Mouse (Mus musculus) C2C12 (cell line): ENCODE data around the gene Triml2. TPM values are rescaled to one million over a fixed set of nuclear protein-coding genes. Genes with fewer than 3 reads are reported as not detected.

Experiments used
- H3K27me3 ChIP-seq: one replicate; pipeline ENCODE4 v1.6.1; 2011; ENCODE audit not compliant: control insufficient read depth, insufficient read depth, insufficient read length
- H3K36me3 ChIP-seq: one replicate; pipeline ENCODE4 v1.6.1; 2011; ENCODE audit not compliant: control insufficient read depth, insufficient read depth
- H3K4me3 ChIP-seq: one replicate; pipeline ENCODE4 v1.5.1; 2011; ENCODE audit warnings: mild to moderate bottlenecking, control low read depth; ENCODE audit not compliant: poor library complexity, insufficient read depth, severe bottlenecking
- H3K79me2 ChIP-seq: one replicate; pipeline ENCODE4 v1.6.1; 2011; ENCODE audit not compliant: control insufficient read depth, insufficient read depth
- H3K79me3 ChIP-seq: one replicate; pipeline ENCODE4 v1.6.1; 2011; ENCODE audit warnings: low read depth, control low read depth
- H3ac ChIP-seq: one replicate; pipeline ENCODE3; 2011; ENCODE audit warnings: low read depth; ENCODE audit not compliant: control insufficient read depth, insufficient read length
- CEBPB ChIP-seq: IDR thresholded peaks from one replicate; pipeline ENCODE4 v1.6.1; 2011; ENCODE audit warnings: low read depth, mild to moderate bottlenecking, control low read depth, moderate library complexity
- CTCF ChIP-seq: IDR thresholded peaks from one replicate; pipeline ENCODE4 v1.5.1; 2011; ENCODE audit not compliant: control insufficient read depth, insufficient read depth, insufficient read length
- FOSL1 ChIP-seq: IDR thresholded peaks from one replicate; pipeline ENCODE4 v1.8.0; 2011; ENCODE audit warnings: mild to moderate bottlenecking, low read length; ENCODE audit not compliant: poor library complexity, insufficient read depth, severe bottlenecking
- MAX ChIP-seq: IDR thresholded peaks from one replicate; pipeline ENCODE4 v1.6.1; 2011; ENCODE audit warnings: mild to moderate bottlenecking, control low read depth
- MYOD1 ChIP-seq: IDR thresholded peaks from one replicate; pipeline ENCODE4 v1.6.1; 2011; ENCODE audit warnings: low read depth; ENCODE audit not compliant: control insufficient read depth, insufficient read length
- MYOG ChIP-seq: IDR thresholded peaks from one replicate; pipeline ENCODE4 v1.6.1; 2011; ENCODE audit not compliant: control insufficient read depth, insufficient read length; ENCODE audit errors: extremely low read depth
- USF1 ChIP-seq: IDR thresholded peaks from one replicate; pipeline ENCODE4 v1.6.1; 2011; ENCODE audit warnings: low read depth, mild to moderate bottlenecking, control low read depth, moderate library complexity
- long read RNA-seq, 2 experiments: library from polyadenylated mRNA; unstranded; transcript quantifications; one replicate each; pipeline ENCODE4 v2.0.0; 2019 to 2020
- polyA plus RNA-seq: library from polyadenylated mRNA; unstranded; fragments of >200 nt; fragmentation: generic; extraction: Trizol; gene quantifications from one replicate; pipeline ENCODE4 v1.2.1, GENCODE M21; 2012; ENCODE audit warnings: missing spikeins

The Triml2 gene
- not detected for polyA plus RNA-seq
- long read RNA-seq, experiment 1: 0 reads
- long read RNA-seq, experiment 2: 0 reads

DNA sequence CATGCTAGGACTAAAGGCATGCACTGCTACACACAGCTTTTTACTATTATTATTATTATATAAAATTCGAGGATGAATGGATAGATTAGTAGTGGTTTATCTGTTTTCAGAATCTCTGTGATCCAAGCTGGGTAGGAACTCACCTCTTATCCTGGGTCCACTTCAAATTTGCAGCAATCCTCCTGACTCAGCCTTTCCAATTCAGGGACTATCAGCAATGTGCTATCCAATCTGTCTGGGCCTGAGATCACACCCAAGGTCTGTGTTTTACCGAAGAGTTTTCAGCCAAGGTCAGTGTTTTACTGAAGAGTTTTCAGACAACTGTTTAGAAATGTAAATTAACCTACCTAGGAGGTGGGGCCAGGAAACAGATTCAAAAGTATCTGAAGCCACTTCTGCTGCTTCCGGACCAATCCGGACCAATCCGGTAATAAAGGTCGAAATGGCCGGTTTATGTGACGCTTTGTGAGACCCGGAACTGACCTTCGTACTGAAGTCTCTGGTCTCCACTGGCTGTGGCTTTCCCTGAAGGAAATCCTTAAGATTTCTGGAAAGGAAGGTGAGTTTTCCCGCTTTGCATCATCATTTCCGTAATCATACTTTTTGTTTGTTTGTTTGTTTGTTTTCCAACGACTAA is at the start of gene Triml2:
TSS of gene Triml2 (plus strand) at position 488 of the 637 bp plus-strand sequence.
- no peaks in the 10 kb centered on the region for H3K27me3 ChIP-seq
- no peak for TF ChIP-seq MYOG
- TF ChIP-seq FOSL1: no peak
- no peak for TF ChIP-seq MYOD1
- no peak for TF ChIP-seq CTCF
- TF ChIP-seq USF1: no peak
- no peak for TF ChIP-seq MAX
- no peak for TF ChIP-seq CEBPB
- no peaks in the 10 kb centered on the region for H3K36me3 ChIP-seq
- no peaks in the 10 kb centered on the region for H3K79me3 ChIP-seq
- H3K4me3 ChIP-seq: no peak within 1 kb of the TSS
- no peaks in the 10 kb centered on the region for H3K79me2 ChIP-seq
- H3ac ChIP-seq: no peak within 1 kb of the TSS

DNA sequence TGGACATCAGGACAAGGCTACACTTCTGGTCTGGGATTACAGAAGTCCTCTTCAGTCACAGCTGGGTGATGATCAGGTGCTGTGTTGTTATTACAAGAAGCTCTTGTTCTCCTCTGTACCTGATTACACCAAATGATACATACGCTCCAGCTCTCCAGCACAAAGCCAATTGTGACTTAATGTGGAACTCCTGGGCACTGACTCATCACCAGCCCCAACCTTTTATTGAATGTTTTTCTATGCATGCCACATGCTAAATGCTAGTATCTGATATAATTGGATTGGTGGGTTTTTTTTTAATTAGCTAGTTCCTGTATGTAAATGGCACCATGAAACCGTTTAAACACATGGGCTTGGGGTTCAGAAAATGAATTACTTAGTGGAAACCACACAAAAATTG is 39.0 kb upstream of the Triml2 start, which contains the start of gene Triml1:
TSS of gene Triml1 (minus strand) at position 101 of the 400 bp plus-strand sequence.
- H3K79me2 ChIP-seq: no peaks in the 10 kb centered on the region
- H3K27me3 ChIP-seq: no peaks in the 10 kb centered on the region
- H3K79me3 ChIP-seq: no peaks in the 10 kb centered on the region
- no peaks in the 10 kb centered on the region for H3K36me3 ChIP-seq
- H3K4me3 ChIP-seq: no peak within 1 kb of the TSS
- H3ac ChIP-seq: no peak within 1 kb of the TSS
- no peak for TF ChIP-seq MYOD1
- no peak for TF ChIP-seq CTCF
- no peak for TF ChIP-seq MYOG
- no peak for TF ChIP-seq FOSL1
- no peak for TF ChIP-seq CEBPB
- TF ChIP-seq MAX: no peak
- no peak for TF ChIP-seq USF1

GRCm38 (mm10) chr8:43149307-43149706 is 31.0 kb upstream of the Triml2 start:
- Histone ChIP-seq H3K4me3 (no peak overlapping the region), H3K36me3 (no peaks in the 10 kb centered on the region), H3ac (no peak overlapping the region), H3K79me3 (no peaks in the 10 kb centered on the region), H3K79me2 (no peaks in the 10 kb centered on the region), H3K27me3 (no peaks in the 10 kb centered on the region)
- TF ChIP-seq CTCF (no peak), MYOG (no peak), USF1 (no peak), MAX (no peak), MYOD1 (no peak), FOSL1 (no peak), CEBPB (no peak)

DNA sequence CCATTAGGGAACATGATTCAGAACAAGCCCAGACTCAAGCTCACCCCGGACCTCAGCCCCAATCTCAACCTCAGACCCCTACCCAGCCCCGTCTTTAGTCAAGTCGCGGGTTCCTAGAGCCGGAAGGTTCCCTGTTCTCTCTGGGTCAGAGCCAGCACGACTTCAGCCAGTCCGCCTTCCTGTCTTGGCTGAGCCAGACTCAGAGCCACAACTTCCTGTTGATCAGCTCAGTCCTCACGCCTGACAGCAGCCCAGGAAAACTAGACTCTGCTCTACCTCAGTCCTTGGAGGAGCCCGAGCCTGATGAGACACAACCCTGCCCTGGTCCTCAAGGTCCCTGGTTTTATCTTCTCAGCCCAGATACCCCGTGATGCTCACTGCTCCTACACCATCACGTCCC is 17.1 kb upstream of the Triml2 start:
- Histone ChIP-seq H3K27me3 (no peaks in the 10 kb centered on the region), H3K79me3 (no peaks in the 10 kb centered on the region), H3K36me3 (no peaks in the 10 kb centered on the region), H3K79me2 (no peaks in the 10 kb centered on the region), H3ac (no peak overlapping the region), H3K4me3 (no peak overlapping the region)
- TF ChIP-seq FOSL1: no peak
- no peak for TF ChIP-seq CTCF
- TF ChIP-seq CEBPB: no peak
- no peak for TF ChIP-seq MYOD1
- no peak for TF ChIP-seq MAX
- TF ChIP-seq USF1: no peak
- TF ChIP-seq MYOG: no peak

DNA sequence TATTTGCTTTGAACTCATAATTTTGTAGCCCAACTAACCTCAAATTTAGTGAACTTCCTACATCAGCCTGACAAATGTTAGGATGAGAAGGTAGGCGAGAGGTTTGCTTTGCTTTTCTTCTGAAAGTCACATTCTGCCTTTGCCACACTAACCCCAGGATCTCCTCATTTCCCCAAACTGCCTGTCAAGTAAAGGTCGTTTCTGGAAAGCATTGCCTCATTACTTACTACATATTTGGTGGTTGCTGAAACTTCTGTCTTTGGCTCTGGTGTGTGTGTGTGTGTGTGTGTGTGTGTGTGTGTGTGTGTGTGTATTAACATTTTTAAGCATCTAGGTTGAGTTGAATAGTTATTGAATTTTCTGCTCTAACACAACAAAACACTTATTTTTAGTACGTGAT is 15.9 kb upstream of the Triml2 start:
- TF ChIP-seq FOSL1 (no peak), CTCF (no peak), CEBPB (no peak), MAX (no peak), USF1 (no peak)
- Histone ChIP-seq H3K4me3 (no peak overlapping the region), H3K79me2 (no peaks in the 10 kb centered on the region), H3ac (no peak overlapping the region), H3K79me3 (no peaks in the 10 kb centered on the region), H3K36me3 (no peaks in the 10 kb centered on the region), H3K27me3 (no peaks in the 10 kb centered on the region)

DNA sequence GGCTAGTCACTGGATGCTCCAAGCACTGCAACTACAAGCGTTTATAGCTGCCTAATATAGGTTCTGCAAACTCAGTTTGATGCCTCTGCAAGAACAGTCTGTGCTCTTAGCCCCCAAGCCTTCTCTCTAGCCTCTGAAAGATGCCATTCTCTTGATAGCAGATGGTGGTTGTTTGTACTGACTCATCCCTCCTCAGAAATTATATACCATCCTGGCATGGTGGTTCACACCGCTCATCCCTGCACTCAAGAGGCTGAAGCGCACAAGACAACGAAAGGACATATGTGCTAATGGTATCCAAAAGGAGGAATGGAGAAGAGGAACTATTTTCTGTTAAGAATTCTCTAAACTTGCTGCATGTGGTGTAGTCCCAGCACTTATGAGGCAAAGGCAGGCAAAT is 12.3 kb upstream of the Triml2 start:
- H3K79me2 ChIP-seq: no peaks in the 10 kb centered on the region
- H3K27me3 ChIP-seq: no peaks in the 10 kb centered on the region
- no peak overlapping the region for H3K4me3 ChIP-seq
- H3ac ChIP-seq: no peak overlapping the region
- no peaks in the 10 kb centered on the region for H3K36me3 ChIP-seq
- no peak for TF ChIP-seq MYOD1
- TF ChIP-seq FOSL1: no peak
- TF ChIP-seq MAX: no peak
- no peak for TF ChIP-seq CEBPB
- no peak for TF ChIP-seq MYOG
- no peak for TF ChIP-seq USF1
- no peak for TF ChIP-seq CTCF
- H3K79me3 ChIP-seq: no peaks in the 10 kb centered on the region
